25 mouse cellular contexts compared by ENCODE assay signal in the genomic region with DNA sequence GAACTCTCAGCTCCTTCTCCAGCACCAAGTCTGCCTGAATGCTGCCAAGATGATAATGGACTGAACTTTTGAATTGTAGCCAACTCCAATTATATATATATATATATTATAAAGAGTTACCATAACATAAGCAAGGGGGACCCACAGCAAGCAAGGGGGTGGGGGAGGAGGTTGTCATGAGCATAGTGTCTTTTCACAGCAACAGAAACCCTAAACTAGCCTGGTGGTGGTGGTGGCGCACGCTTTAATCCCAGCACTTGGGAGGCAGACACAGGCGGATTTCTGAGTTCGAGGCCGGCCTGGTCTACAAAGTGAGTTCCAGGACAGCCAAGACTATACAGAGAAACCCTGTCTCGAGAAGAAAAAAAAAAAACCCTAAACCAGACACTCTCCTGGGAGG.
DNase-seq lines count a peak whose midpoint lies in the region; ATAC-seq and TF ChIP-seq lines count a peak whose summit lies in the region.
"Had no signal": no experiment of that assay in that cellular context is flagged by ENCODE, and none has a peak within 500 bp of the region (broad histone marks: within the 10 kb centered on the region; RNA-seq: fewer than 3 reads in every experiment).

No protein-coding gene starts in this region.

- in situ Hi-C loops in CH12.LX (cut with MboI; ENCODE audit: low pct_ligation_motif_present, low pct_unique_long_range_greater_than_20kb, low sequenced_read_pairs) = no loop called here

- no peak overlapping the region for H3K4me3 ChIP-seq in heart, embryonic 12.5 days
- H3K4me3 ChIP-seq in heart, postnatal 0 days (ENCODE audit: low read depth, low read length) = no peak overlapping the region
- no peak overlapping the region for H3K4me3 ChIP-seq in CH12.LX (replicated peaks in 1 of 3; ENCODE audit: low read depth in 2 of 3, low read length in 2 of 3, poor library complexity in 1 of 3)
- H3K4me3 ChIP-seq: erythroblast, embryonic 14.5 days; forebrain, embryonic 12.5 days; intestine, embryonic 15.5 days; limb, embryonic 10.5 days; limb, embryonic 15.5 days; liver, embryonic 13.5 days; stomach, embryonic 15.5 days had no signal

- no peaks in the 10 kb centered on the region for H3K27me3 ChIP-seq in heart, embryonic 12.5 days (replicated peaks)
- H3K27me3 ChIP-seq in heart, postnatal 0 days (ENCODE audit: control insufficient read depth, insufficient read depth, low read length) = no peaks in the 10 kb centered on the region
- no peaks in the 10 kb centered on the region for H3K27me3 ChIP-seq in CH12.LX (replicated peaks)
- H3K27me3 ChIP-seq: forebrain, embryonic 12.5 days; intestine, embryonic 15.5 days; limb, embryonic 15.5 days; Patski; stomach, embryonic 15.5 days had no signal

- TF ChIP-seq RAD21 in CH12.LX (IDR thresholded peaks at IDR 0.05; ENCODE audit: low read depth, low read length) = no peak

- DNase-seq in cerebellum, adult 11-12 months = peak; percentile 22
- DNase-seq in cerebellum, postnatal 14 days = no peak
- no peak for DNase-seq in heart, postnatal 36 days
- DNase-seq in heart, postnatal 0 days (ENCODE audit: low spot score) = no peak
- no peak for DNase-seq in heart, adult 18-20 months
- no peak for DNase-seq in CH12.LX (ENCODE audit: extremely low read depth)
- DNase-seq: adrenal gland, postnatal 10 days; gastrocnemius, postnatal 10 days; kidney, adult 2 months; layer of hippocampus, postnatal 36 days; liver, embryonic 13.5 days; right cerebral cortex, postnatal 25 days had no signal

- no peaks in the 10 kb centered on the region for H3K9me3 ChIP-seq in heart, embryonic 12.5 days (replicated peaks)
- no peaks in the 10 kb centered on the region for H3K9me3 ChIP-seq in heart, postnatal 0 days (replicated peaks; ENCODE audit: control insufficient read depth, low read length)
- peaks cover 3% of the 10 kb centered on the region for H3K9me3 ChIP-seq in CH12.LX (replicated peaks; ENCODE audit: low read length)
- H3K9me3 ChIP-seq: forebrain, embryonic 12.5 days; G1E; intestine, embryonic 15.5 days; limb, embryonic 10.5 days; limb, embryonic 15.5 days; liver, embryonic 13.5 days; stomach, embryonic 15.5 days had no signal

- TF ChIP-seq CTCF in heart, postnatal 0 days (IDR thresholded peaks at IDR 0.05; ENCODE audit: low read depth) = no peak
- no peak for TF ChIP-seq CTCF in CH12.LX (conservative IDR thresholded peaks at IDR 0.05 in 1 of 2, IDR thresholded peaks at IDR 0.05 in 1 of 2; ENCODE audit: low read depth in 2 of 2, low read length in 2 of 2)

- H3K27ac ChIP-seq in heart, embryonic 12.5 days (ENCODE audit: poor library complexity, severe bottlenecking) = peak overlapping the region; percentile 97; the same call in 1 of the 2 replicates
- H3K27ac ChIP-seq in heart, postnatal 0 days (ENCODE audit: low read depth) = peak overlapping the region; percentile 98; the same call in 1 of the 2 replicates
- peak overlapping the region; percentile 68; the same call in 1 of the 2 replicates for H3K27ac ChIP-seq in CH12.LX (ENCODE audit: insufficient read depth, low read depth)
- H3K27ac ChIP-seq: forebrain, embryonic 12.5 days; hindbrain, postnatal 0 days; intestine, embryonic 15.5 days; kidney, postnatal 0 days; limb, embryonic 15.5 days; liver, embryonic 13.5 days; stomach, embryonic 15.5 days had no signal

- ATAC-seq in heart, embryonic 12.5 days (ENCODE audit: insufficient number of reproducible peaks, low FRiP score) = no peak
- no peak for ATAC-seq in heart, postnatal 0 days (ENCODE audit: insufficient read depth, low read depth)
- ATAC-seq: hindbrain, postnatal 0 days; intestine, embryonic 15.5 days; midbrain, embryonic 16.5 days; Patski had no signal

- H3K4me2 ChIP-seq in heart, embryonic 12.5 days = no peak overlapping the region
- no peak overlapping the region for H3K4me2 ChIP-seq in heart, postnatal 0 days (ENCODE audit: low read depth, low read length)
- no peak overlapping the region for H3K4me2 ChIP-seq in CH12.LX (ENCODE audit: insufficient read depth, low read depth, poor library complexity, severe bottlenecking)
- H3K4me2 ChIP-seq: forebrain, embryonic 12.5 days; intestine, embryonic 15.5 days; limb, embryonic 15.5 days; liver, embryonic 13.5 days; midbrain, embryonic 11.5 days; stomach, embryonic 15.5 days had no signal

- dilution Hi-C loops in CH12.LX (cut with MboI; ENCODE audit: extremely low pct_ligation_motif_present, extremely low pct_unique_long_range_greater_than_20kb, low sequenced_read_pairs) = no loop called here

- H3K4me1 ChIP-seq in heart, embryonic 12.5 days (replicated peaks) = peaks cover 72% of the 10 kb centered on the region
- H3K4me1 ChIP-seq in heart, postnatal 0 days (ENCODE audit: control insufficient read depth, insufficient read depth) = peaks cover 56% of the 10 kb centered on the region
- H3K4me1 ChIP-seq in CH12.LX (ENCODE audit: control insufficient read depth in 1 of 2, insufficient read depth in 2 of 2) = peaks cover 24 to 72% of the 10 kb centered on the region in 2 experiments

- no peaks in the 10 kb centered on the region for H3K36me3 ChIP-seq in heart, embryonic 12.5 days
- no peaks in the 10 kb centered on the region for H3K36me3 ChIP-seq in heart, postnatal 0 days (replicated peaks; ENCODE audit: control insufficient read depth, insufficient read depth, low read length)
- H3K36me3 ChIP-seq in CH12.LX (replicated peaks in 1 of 2; ENCODE audit: control insufficient read depth in 1 of 2, insufficient read depth in 1 of 2, low read length in 1 of 2) = peaks cover 0 to 6% of the 10 kb centered on the region in 2 experiments
- H3K36me3 ChIP-seq: forebrain, embryonic 12.5 days; G1E; intestine, embryonic 15.5 days; limb, embryonic 10.5 days; limb, embryonic 15.5 days; liver, embryonic 13.5 days; stomach, embryonic 15.5 days had no signal

- intact Hi-C loops in heart, postnatal 36 days (cut with DNase I) = no loop called here

- H3K9ac ChIP-seq in heart, embryonic 12.5 days = no peak overlapping the region
- H3K9ac ChIP-seq in heart, postnatal 0 days (replicated peaks; ENCODE audit: low read depth, low read length) = no peak overlapping the region
- H3K9ac ChIP-seq in CH12.LX (ENCODE audit: insufficient read depth, low read depth) = no peak overlapping the region
- H3K9ac ChIP-seq: forebrain, embryonic 12.5 days; intestine, embryonic 15.5 days; limb, embryonic 15.5 days; liver, embryonic 13.5 days; stomach, embryonic 15.5 days had no signal

- TF ChIP-seq EP300 in heart, postnatal 0 days (IDR thresholded peaks at IDR 0.05; ENCODE audit: low read depth) = no peak
- TF ChIP-seq EP300 in CH12.LX (IDR thresholded peaks at IDR 0.05; ENCODE audit: low read length) = no peak

- no peaks in the 10 kb centered on the region for H3K79me2 ChIP-seq in CH12.LX (replicated peaks; ENCODE audit: control insufficient read depth, extremely low read depth, insufficient read depth, poor library complexity, severe bottlenecking)

- WGBS in heart, embryonic 12.5 days = 91% methylated on average over 6 of the region's 6 CpGs
- 90% methylated on average over 6 of the region's 6 CpGs for WGBS in heart, postnatal 0 days

- no peak for TF ChIP-seq POLR2A in CH12.LX (IDR thresholded peaks at IDR 0.05; ENCODE audit: low read depth, low read length)

TF ChIP-seq in CH12.LX, 34 proteins besides CTCF, POLR2A, EP300 and RAD21:
- TF ChIP-seq MAZ (IDR thresholded peaks at IDR 0.05; ENCODE audit: low read depth, low read length) = no peak
- no peak for TF ChIP-seq ZC3H11A (IDR thresholded peaks at IDR 0.05; ENCODE audit: low read depth, low read length)
- TF ChIP-seq IRF4 (IDR thresholded peaks at IDR 0.05; ENCODE audit: low read depth, low read length) = no peak
- no peak; the same call in 1 of the 2 replicates for TF ChIP-seq E2F4 (IDR thresholded peaks at IDR 0.05; ENCODE audit: insufficient replicate concordance, low read depth, low read length)
- TF ChIP-seq ELF1 (IDR thresholded peaks at IDR 0.05; ENCODE audit: low read depth, low read length) = no peak
- TF ChIP-seq TBP (conservative IDR thresholded peaks at IDR 0.05; ENCODE audit: low read depth, low read length) = peak; percentile 94
- no peak for TF ChIP-seq NELFE (IDR thresholded peaks at IDR 0.05; ENCODE audit: low read depth, low read length)
- TF ChIP-seq BHLHE40 (IDR thresholded peaks at IDR 0.05; ENCODE audit: low read depth, low read length) = no peak
- TF ChIP-seq ETS1 (conservative IDR thresholded peaks at IDR 0.05; ENCODE audit: low read depth, low read length) = no peak
- peak; percentile 74 for TF ChIP-seq ZNF384 (IDR thresholded peaks at IDR 0.05; ENCODE audit: low read depth, low read length)
- TF ChIP-seq UBTF (IDR thresholded peaks at IDR 0.05; ENCODE audit: low read depth, low read length) = no peak
- no peak for TF ChIP-seq USF1 (IDR thresholded peaks at IDR 0.05; ENCODE audit: low read depth, low read length)
- TF ChIP-seq ZMIZ1 (IDR thresholded peaks at IDR 0.05; ENCODE audit: low read depth, low read length) = no peak
